Mouse (Mus musculus): ENCODE data around the gene Pigm. TPM values are rescaled to one million over a fixed set of nuclear protein-coding genes. Genes with fewer than 3 reads are reported as not detected.

The Pigm gene
- total RNA-seq, 2 experiments from 2014 or later, result 7.8 to 8.3 TPM

DNA sequence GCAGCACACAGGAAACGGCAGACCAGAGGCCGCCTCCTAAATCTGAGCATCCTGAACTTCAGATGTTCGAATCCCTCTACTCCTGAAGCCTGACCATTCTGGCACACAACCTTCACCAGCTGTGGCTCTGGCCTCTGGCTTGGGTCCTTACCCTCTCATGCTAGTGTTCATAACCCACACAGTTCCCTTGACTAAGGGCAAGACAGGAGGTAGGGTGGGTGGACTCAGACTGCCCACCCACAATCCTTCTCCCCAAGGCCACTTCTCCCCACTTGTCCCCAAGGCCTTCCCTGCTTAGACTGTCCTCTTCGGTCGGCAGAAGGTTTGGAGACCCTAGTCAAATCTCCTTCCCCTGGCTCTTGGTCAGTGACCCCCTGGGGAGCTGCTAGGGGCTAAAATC is 26.8 kb upstream of the Pigm start:
- DNase-seq (ENCODE audit: low spot score in 2 of 2), result no peak
- intact Hi-C loops (cut with DNase I), result no loop called here

DNA sequence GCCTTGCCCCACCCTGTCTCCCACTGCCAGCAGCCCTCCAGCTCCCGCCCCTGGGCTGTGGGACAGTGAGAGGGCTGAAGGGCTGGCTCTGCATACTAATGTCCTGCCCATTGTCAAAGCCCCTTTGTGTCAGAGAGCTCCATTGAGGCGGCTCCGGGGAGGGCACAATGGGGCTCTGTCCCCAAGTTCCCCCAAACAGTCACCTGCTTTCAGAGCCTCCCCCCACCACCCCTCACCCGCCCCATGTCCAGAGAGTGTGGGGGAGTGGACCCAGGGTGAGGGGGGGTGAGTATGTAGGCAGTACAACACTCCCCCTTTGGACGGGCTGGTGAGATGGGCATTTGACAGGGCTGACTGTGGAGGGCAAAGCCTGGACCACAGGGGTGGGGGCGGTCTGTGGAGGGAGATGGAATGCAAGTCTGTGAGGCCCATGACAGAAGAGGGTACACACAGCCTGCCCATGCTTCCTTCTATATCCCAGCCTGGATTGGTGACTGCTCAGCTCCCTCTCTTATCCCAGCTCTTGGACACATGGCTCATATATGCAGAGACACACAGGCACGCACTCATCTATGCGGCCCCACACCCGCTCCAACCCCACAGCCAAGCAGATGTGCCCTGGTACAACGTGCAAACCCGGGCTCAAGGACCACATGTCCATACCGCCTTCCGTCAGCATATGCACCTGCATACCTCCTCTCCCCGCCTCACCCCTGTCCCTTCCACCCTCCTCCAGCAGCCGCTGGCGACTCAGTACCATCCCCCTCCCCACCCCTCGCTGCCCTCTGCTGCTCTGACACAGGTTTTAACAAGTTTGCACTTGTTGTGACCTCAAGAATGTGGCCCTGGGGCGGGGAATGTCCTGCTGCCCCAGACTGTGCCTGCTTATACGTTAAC is 26.2 kb upstream of the Pigm start:
- DNase-seq (ENCODE audit: low spot score in 2 of 2), result peak in 1 of 2 experiments; percentile 48
- intact Hi-C loops (cut with DNase I), result no loop called here

DNA sequence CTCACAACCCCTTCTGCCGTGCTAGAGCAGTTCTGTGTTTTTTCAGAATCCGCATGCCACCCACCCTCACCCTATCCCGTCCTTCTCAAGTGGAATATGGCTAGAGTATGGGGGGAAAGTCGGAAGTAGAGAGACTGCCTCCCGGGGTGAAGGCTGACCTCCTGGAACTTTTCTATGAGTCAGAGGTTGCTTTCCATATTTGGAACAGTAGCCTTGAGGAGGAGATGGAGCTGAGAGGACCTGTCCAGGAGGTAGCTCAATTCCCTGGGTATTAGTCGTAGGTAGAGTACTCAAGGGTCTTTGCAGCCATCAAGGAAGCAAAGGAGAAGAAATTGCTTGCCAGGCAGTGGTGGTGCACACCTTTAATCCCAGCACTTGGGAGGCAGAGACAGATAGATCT is 24.3 kb upstream of the Pigm start:
- intact Hi-C loops (cut with DNase I), result no loop called here

DNA sequence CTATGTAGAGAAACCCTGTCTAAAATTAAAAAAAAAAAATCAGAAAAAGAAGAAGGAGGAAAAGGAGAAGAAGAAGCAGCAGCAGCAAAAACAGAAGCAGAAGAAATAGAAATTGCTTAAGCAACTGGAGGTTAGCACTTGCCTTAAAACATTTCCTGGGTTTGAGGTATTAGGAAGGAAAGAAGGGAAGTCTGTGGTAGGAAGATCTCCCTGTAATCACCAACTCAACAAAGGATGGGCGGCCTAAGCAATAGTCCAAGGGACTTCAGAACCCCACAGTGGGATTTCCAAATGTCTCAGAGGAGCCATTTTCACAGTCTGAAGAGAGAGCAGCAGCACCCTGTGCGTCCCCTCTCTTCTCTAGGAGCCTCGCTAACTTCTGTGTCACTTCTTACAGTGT is 23.9 kb upstream of the Pigm start:
- DNase-seq (ENCODE audit: low spot score in 2 of 2), result no peak
- intact Hi-C loops (cut with DNase I), result no loop called here

More for the DNA sequence above, 24.3 kb upstream of the Pigm start:
- DNase-seq (ENCODE audit: low spot score in 2 of 2), result no peak

DNA sequence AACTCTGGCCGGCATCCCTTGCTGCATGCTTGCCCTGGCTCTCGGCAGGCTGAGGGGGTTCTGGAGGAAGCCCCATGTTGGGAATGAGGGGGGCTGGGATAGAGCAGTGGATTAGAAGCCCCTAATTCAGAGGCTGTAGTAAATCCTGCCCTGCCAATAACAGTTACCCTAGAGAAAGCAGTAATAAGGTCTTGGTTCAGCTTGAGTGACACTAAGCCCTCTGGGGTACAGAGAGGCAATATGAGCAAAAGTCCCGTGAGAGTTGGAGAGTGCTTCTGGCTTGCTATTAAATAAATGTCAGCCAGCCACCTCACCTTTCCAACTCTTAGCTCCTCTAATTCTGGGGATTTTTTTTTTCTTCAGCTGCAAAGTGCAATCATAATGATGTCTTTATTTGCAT is 21.0 kb upstream of the Pigm start:
- intact Hi-C loops (cut with DNase I), result no loop called here
- no peak for DNase-seq (ENCODE audit: low spot score in 2 of 2)

DNA sequence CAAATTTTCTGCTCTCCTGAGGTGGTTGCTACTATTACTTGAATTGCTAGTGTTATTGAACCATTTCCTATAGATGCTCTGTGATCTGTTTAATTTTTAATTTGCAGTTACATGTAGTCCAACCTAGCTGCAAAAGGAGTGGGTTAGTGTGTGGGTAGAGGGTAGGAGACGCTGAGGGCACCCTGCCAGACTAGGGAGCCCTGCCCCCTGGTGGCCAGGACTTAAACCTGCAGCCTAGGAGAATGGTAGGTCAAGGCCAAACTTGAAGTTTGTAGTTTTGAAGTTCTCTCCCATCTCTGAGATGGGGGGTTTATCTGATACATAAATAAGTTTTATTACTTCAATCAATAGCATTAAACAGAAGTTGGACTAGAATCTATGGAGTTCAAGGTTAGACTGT is 18.8 kb upstream of the Pigm start:
- DNase-seq (ENCODE audit: low spot score in 2 of 2), result peak; percentile 44 to 49
- intact Hi-C loops (cut with DNase I), result no loop called here

DNA sequence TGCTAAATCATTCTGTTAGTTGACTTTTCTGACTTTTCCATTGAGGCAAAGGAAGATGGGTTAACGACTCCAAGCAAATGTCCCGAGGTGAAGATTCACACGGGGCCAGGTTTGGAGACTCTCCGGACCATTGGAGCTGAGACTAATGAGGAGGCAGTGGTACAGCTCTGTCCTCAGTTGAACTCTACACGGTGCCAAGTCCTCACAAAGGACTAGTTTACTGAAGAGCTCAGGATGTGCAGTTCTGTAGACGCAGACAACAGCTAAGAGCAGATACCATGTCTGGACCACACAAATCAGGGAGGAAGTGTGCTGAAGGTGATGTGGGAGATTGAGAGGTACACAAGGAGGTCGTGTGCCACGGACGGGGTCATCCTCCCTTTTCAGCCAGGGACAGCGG is 18.0 kb upstream of the Pigm start:
- intact Hi-C loops (cut with DNase I), result loop anchor here (2.0 kb wide), 1 partner anchor 18 kb away; the partner anchor contains the start of gene Kcnj10
- no peak for DNase-seq (ENCODE audit: low spot score in 2 of 2)

DNA sequence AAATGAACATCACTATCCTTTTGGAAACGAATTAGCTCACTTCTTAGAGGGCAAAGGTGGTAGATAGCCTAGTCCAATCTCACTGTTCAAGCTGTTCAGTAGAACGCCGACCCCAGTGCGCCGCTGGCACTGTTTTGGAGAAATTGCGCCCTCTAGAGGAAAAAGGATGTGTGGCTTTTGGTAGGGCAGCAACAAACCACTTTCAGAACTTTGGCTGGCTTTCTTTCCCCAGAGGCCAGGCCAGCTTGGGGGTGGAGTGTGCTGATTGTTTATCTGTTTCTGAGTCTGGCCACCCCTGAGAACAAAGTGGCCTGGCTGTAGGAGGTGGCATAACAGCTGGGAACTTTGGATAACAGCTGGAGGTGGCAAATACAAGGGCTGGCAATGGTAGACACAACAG is 11.7 kb upstream of the Pigm start:
- intact Hi-C loops (cut with DNase I), result loop anchor here (5.0 kb wide), 2 partner anchors 37 to 217 kb away; partner anchors contain the start of genes Dcaf8 and Kcnj9
- peak; percentile 46 to 64 for DNase-seq (ENCODE audit: low spot score in 2 of 2)

DNA sequence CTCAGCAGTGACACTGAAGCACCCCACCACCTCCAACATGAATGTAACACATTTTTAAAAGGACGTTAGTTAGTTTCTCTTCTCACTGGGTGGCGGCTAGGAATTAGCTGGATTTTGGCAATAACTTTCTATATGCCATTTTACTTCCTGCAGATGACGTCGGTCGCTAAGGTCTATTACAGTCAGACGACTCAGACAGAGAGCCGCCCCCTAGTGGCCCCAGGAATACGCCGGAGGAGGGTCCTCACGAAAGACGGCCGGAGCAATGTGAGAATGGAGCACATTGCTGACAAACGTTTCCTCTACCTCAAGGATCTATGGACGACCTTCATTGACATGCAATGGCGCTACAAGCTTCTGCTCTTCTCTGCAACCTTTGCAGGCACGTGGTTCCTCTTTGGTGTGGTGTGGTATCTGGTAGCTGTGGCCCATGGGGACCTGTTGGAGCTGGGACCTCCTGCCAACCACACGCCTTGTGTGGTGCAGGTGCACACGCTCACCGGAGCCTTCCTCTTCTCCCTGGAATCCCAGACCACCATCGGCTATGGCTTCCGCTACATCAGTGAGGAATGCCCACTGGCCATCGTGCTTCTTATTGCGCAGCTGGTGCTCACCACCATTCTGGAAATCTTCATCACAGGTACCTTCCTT is 7.5 kb upstream of the Pigm start:
- no peak for DNase-seq (ENCODE audit: low spot score in 2 of 2)
- intact Hi-C loops (cut with DNase I), result loop anchor here (5.0 kb wide), 1 partner anchor 222 kb away; the partner anchor contains the start of gene Dcaf8

DNA sequence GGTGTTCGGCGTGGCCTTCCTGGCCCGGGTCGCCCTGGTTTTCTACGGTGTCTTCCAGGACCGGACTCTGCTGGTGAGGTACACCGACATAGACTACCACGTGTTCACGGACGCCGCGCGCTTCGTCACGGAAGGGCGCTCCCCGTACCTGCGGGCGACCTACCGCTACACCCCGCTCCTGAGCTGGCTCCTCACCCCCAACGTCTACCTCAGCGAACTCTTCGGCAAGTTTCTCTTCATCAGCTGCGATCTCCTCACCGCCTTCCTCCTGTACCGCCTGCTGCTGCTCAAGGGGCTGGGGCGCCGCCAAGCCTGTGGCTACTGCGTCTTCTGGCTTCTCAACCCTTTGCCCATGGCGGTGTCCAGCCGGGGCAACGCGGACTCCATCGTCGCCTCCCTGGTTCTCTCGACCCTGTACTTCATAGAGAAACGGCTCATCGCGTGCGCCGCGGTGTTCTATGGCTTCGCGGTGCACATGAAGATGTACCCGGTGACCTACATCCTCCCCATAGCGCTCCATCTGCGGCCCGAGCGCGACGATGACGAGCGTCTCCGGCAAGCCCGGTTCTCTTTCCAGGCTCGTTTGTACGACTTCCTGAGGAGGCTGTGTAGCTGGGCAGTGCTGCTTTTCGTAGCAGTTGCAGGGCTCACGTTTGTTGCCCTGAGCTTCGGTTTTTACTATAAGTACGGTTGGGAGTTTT is 562 bp downstream of the Pigm start:
- intact Hi-C loops (cut with DNase I), result no loop called here
- no peak for DNase-seq (ENCODE audit: low spot score in 2 of 2)

DNA sequence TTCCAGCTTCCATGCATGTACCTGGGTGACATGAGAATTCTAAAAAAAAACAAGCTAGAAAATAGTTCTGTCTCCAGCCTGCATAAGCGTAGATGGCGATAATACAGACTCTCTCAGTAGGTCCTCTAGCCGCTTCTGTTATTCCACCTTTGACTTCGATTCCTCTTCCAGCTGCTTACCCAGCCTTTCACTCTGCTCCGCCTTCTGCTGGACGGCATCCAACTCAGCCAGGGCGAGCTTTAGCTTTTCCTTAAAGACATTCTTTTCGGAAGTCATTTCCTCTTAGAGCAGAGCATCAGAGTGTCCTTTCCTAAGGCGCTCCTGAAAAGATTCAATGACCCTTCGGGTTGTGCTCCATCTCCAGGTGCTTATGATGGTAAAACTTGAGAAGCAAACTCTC is 3.7 kb downstream of the Pigm start:
- intact Hi-C loops (cut with DNase I), result no loop called here
- no peak for DNase-seq (ENCODE audit: low spot score in 2 of 2)

DNA sequence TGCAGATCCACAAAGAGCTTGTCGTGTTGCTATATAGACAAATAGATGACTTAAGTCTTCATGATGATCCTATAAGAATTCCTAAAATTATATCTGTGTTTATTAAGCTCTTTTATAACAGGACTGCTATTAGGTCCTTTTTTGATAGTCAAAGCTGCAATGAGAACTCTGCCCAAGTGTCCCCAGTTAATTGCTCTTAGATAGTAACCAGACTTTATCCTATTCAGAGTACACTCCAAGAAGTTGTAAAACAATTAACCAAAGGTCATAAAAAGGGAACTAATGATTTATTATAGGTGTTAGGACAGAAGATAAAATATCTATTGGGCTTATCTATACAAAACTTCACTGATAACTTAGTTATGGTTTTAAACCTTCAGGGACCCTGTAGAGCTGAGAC is 5.7 kb downstream of the Pigm start:
- no peak for DNase-seq (ENCODE audit: low spot score in 2 of 2)

DNA sequence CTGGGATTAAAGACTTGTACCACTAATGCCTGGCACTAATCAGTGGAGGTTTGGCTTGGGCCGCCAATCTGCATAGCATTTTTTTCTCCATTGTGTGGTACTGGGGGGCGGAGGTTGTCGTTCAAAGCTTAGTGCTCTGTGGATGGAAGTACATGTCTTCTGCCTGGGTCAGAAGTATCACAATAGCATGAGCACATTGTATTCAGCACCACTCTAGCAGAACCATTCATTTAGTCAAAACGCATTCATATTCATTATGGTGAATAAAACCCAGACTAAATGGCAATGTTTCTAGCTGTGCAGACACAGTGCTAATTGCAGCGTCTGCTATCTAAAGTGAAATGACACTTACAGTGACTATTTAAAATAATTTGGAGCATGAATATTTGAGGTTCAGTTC is 10.9 kb downstream of the Pigm start:
- no peak for DNase-seq (ENCODE audit: low spot score in 2 of 2)
- intact Hi-C loops (cut with DNase I), result no loop called here

More for the DNA sequence above, 5.7 kb downstream of the Pigm start:
- intact Hi-C loops (cut with DNase I), result no loop called here

DNA sequence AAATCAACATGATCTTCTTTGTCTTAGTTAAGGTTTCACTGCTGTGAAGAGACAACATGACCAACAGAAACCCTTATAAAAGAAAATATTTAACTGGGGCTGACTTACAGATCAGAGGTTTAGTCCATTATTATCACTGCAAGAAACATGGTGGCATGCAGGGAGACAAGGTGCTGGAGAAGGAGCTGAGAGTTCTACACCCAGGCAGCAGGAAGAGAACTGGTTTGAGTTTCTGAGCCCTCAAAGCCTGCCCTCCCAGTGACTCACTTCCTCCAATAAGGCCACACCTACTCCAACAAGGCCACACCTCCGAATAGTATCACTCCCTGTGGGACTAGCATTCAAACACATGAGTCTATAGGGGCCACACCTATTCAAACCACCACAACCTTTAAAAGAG is 14.4 kb downstream of the Pigm start:
- intact Hi-C loops (cut with DNase I), result no loop called here
- DNase-seq (ENCODE audit: low spot score in 2 of 2), result no peak

DNA sequence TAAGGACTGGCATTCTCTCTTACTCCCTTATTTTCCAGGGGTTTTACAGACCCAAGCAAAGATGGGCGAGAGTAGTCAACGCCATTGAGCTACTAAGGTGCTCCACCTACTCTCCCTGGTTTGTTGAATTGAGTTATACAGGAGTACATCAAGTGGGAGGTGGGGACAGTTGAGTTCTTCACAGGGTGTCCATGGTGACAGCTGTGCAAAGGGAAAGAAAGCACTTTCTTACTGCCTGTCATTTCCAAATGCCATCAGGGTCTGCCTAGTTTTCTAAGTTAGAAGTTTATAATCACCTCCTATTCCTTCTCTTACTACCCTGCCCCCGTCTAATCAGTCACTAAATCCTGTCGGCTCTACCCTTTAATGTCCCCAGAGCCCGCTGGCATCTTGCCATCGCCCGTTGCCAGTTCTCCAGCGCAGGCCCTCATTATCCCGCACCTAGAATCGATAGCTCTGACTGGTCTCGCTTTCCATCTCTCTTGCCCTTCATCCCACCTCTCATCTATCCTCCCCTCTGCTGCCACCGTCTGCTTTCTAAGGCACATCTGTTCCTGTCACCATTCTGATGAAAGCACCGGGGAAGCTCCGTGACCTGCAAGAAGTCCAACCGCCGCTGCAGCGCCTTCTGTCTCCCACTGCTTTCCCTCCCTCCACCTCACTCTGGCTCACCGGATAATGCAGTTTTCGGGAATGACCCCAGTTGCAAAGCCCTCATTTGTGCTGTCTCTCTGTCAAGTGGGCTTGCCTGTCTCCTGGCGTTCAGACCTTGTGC is 15.6 kb downstream of the Pigm start:
- intact Hi-C loops (cut with DNase I), result no loop called here
- no peak for DNase-seq (ENCODE audit: low spot score in 2 of 2)

DNA sequence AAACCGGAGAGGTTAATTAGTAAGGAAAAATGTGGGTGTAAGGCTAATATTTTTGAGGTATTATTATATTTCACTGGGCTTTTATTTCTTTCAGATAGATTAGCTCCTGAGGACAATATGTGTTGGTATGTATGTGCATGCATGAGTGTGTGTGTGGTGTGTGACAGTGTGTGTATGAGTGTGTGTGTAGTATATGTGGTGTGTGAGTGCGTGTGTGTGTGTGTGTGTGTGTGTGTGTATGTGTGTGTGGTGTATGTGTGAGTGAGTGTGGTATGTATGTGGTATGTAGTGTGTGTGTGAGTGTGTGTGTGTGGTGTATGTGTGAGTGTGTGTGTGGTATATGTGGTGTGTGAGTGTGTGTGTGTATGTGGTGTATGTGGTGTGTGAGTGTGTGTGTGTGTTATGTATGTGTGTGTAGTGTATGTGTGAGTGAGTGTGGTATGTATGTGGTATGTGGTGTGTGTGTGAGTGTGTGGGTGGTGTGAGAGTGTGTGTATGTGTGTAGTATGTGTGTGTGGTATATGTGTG is 16.4 kb downstream of the Pigm start:
- intact Hi-C loops (cut with DNase I), result no loop called here
- no peak for DNase-seq (ENCODE audit: low spot score in 2 of 2)

DNA sequence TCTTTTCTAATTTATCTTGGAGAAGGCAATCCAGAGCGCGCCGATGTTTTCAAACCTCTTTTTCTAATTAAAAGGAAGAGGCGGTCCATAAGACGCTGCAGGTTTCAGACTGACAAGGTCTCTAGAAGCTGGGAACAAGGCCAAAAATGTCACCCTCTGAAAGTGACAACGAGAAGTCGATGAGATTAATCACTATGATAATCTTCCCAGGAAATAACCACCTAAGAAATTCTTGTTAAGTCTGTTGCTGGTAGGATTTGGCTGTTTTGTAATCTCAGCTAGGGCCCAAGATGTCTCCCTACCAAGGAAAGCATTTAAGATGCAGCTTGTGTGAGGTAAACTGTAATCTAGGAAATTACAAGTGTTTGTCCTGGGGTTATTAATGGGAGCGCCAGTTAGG is 17.4 kb downstream of the Pigm start:
- DNase-seq (ENCODE audit: low spot score in 2 of 2), result no peak
- intact Hi-C loops (cut with DNase I), result no loop called here

DNA sequence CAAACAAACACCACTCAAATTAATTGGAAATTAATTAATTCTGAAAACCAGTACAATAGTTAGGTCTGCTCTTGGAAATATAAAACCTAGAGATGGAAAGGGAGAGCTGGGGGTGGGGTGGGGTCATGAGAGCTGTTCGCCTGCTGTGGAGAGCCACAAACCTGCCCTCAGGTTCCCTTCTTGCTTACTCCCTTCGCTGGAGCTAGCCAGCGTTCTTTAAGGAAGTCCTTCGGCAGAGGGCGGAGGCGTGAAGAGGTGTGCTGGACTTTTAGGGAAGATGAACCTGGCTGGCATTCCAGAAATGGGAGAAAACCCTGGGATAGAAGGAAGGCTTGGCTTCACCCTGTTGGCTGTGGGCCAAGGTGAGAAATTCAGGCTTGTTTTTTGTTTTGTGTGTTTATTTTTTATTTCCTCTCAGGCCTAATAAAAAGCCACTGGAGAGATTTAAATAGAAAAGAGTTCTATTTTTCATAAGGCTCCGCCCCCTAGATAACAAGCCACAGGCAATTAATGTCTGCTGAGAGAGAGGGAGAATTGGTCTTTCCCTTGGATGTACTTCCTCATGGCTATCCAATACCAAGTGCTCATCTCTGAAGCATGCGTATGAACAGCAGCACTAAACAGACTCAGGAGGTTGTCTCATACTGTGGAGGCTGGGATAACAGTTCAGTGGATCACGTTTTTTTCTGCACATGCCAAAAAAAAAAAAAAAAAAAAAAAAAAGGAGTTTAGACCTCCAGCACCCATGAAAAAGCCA is 20.8 kb downstream of the Pigm start:
- intact Hi-C loops (cut with DNase I), result no loop called here
- no peak for DNase-seq (ENCODE audit: low spot score in 2 of 2)

All from left cerebral cortex, postnatal 36 days (tissue).